Mouse (Mus musculus) kidney, embryonic 16.5 days (tissue): ENCODE data around the gene Cacna1d. TPM values are rescaled to one million over a fixed set of nuclear protein-coding genes. Genes with fewer than 3 reads are reported as not detected.

Source experiments
- ATAC-seq: fragments of 200-750 bp; cut with Nextera tagmentation; 2 replicates; pipeline ENCODE4 v1.8.0; 2017; ENCODE audit warnings: moderate TSS enrichment; ENCODE audit not compliant: low FRiP score, low TSS enrichment
- H3K27ac ChIP-seq: fragments of 300-500 bp; sonication (generic); 2 replicates; pipeline ENCODE4 v1.5.1; 2014; ENCODE audit warnings: low read length
- H3K27me3 ChIP-seq: fragments of 300-500 bp; sonication (generic); 2 replicates; pipeline ENCODE4 v1.6.1; 2014; ENCODE audit warnings: low read length, control low read depth, mixed read lengths; ENCODE audit not compliant: insufficient read depth
- H3K36me3 ChIP-seq: fragments of 300-500 bp; sonication (generic); 2 replicates; pipeline ENCODE4 v1.6.1; 2014; ENCODE audit warnings: low read length, control low read depth, mixed read lengths; ENCODE audit not compliant: insufficient read depth
- H3K4me1 ChIP-seq: fragments of 300-500 bp; sonication (generic); 2 replicates; pipeline ENCODE4 v1.6.1; 2014; ENCODE audit warnings: low read length, control low read depth, mixed read lengths; ENCODE audit not compliant: insufficient read depth
- H3K4me2 ChIP-seq: fragments of 300-500 bp; sonication (generic); replicated peaks from 2 replicates; pipeline ENCODE4 v1.6.1; 2014; ENCODE audit warnings: low read depth, low read length
- H3K4me3 ChIP-seq: fragments of 300-500 bp; sonication (generic); 2 replicates; pipeline ENCODE4 v1.5.1; 2014; ENCODE audit warnings: mild to moderate bottlenecking, low read length
- H3K9ac ChIP-seq: fragments of 300-500 bp; sonication (generic); replicated peaks from 2 replicates; pipeline ENCODE4 v1.6.1; 2014; ENCODE audit warnings: low read length
- H3K9me3 ChIP-seq: fragments of 300-500 bp; sonication (generic); 2 replicates; pipeline ENCODE4 v1.6.1; 2016; ENCODE audit warnings: low read length, control low read depth
- WGBS: fragments of 180-500 bp; shearing (Covaris S2); extraction: QIAGEN DNeasy Blood & Tissue Kit; methylation state at CpG from one replicate; pipeline ENCODE4 v1.1.7; 2014; 5-methylcytosine and 5-hydroxymethylcytosine counted together
- polyA plus RNA-seq: library from polyadenylated mRNA; unstranded; fragments of >200 nt; fragmentation: Nextera tagmentation; extraction: Ambion mirVana; gene quantifications from 2 replicates; pipeline ENCODE4 v1.2.1, GENCODE M21; 2015

Gene Cacna1d
- polyA plus RNA-seq, 1 experiment from 2014 or later = 3.0 TPM

DNA sequence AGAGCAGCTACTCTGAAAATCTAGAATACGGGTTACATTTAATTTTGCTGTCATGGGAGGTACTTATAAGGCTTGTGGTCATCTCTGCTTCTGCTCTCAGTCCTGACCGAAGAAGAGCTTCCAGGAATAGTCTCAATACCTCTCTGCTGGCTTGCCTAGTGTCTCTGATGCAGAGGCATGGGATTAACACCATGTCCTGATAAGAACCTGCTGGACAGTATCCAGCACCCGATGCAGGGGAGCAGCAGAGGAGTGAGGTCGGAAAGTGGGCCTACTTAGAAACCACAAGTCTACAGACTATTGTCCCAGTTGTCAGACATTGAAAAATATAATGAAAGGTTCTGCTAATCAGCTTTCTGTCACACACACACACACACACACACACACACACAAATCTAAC, 81.9 kb downstream of the Cacna1d start:
- Histone ChIP-seq H3K4me2 (no peak overlapping the region), H3K27me3 (no peaks in the 10 kb centered on the region), H3K4me1 (no peaks in the 10 kb centered on the region; the same call in 1 of the 2 replicates), H3K36me3 (no peaks in the 10 kb centered on the region), H3K9me3 (no peaks in the 10 kb centered on the region), H3K27ac (no peak overlapping the region), H3K4me3 (no peak overlapping the region), H3K9ac (no peak overlapping the region)
- no peak for ATAC-seq
- 77% methylated on average over 4 of the region's 4 CpGs for WGBS

DNA sequence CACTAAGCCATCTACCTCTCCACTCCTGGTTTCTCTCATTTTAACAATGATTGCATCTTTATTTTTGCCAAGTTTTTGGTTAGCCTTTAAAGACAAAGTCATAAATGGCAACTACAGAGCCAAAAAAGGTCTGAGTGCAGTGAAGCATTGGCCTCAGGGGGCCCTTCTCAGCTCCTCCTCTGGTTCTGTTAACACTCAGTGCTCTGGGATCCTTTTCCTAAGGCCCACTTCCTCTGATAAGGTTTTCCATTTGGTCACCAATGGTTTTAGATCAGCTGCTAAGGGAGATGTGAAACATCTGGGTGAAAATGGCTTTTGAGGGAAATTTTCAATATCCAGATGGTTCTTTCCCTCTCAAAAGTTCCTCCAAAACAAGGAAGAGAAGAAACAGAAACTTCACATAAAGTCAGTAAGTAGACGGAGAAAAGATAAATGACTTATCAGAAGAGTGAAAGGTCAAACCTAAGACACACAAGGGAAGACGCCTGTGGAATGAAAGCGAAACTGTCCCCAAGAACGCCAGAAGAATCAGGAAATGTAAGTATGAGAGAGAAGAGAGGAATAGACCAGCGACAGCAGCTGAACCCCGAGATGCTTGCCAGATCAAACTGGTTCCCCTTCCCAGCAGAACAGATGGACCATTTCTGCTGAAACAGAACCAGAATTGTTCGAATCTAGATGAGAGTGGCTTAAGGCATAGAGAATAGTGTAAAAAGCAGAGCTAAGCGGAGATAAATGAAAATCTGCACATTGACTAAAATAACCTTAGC, 85.6 kb downstream of the Cacna1d start:
- no peak for ATAC-seq
- Histone ChIP-seq H3K9ac (no peak overlapping the region), H3K9me3 (no peaks in the 10 kb centered on the region), H3K36me3 (no peaks in the 10 kb centered on the region), H3K4me1 (no peaks in the 10 kb centered on the region; the same call in 1 of the 2 replicates), H3K4me2 (0 out of 2 replicates have a peak overlapping the region, but pooled peaks have one; percentile 26), H3K4me3 (no peak overlapping the region), H3K27ac (peak overlapping the region; percentile 57), H3K27me3 (no peaks in the 10 kb centered on the region)
- 52% methylated on average over 8 of the region's 8 CpGs for WGBS

DNA sequence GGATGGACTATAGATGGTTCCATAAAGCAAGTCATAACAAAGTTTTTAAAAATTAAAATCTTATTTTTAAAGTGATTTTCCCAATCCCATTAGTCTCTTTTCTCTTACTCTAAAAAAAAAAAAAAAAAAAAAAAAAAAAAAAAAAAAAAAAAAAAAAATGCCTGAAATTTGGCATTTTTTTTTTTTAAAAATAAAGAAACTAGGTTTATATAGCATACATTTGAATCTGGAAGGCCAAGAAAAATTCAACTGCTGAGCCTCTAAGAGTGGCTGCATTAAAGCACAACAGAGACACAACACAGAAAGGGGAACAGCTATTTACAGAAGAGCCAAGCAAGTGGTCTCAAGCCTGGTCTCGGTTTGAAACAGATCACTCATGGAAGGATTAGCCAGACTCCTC, 112.9 kb downstream of the Cacna1d start:
- H3K9me3 ChIP-seq = no peaks in the 10 kb centered on the region
- no peak overlapping the region for H3K27ac ChIP-seq
- no peak overlapping the region for H3K9ac ChIP-seq
- H3K4me3 ChIP-seq = no peak overlapping the region
- H3K27me3 ChIP-seq = no peaks in the 10 kb centered on the region
- no peak for ATAC-seq
- no peaks in the 10 kb centered on the region for H3K36me3 ChIP-seq
- no peaks in the 10 kb centered on the region for H3K4me1 ChIP-seq
- H3K4me2 ChIP-seq = no peak overlapping the region
- WGBS = 79% methylated on average over 1 of the region's 1 CpGs

DNA sequence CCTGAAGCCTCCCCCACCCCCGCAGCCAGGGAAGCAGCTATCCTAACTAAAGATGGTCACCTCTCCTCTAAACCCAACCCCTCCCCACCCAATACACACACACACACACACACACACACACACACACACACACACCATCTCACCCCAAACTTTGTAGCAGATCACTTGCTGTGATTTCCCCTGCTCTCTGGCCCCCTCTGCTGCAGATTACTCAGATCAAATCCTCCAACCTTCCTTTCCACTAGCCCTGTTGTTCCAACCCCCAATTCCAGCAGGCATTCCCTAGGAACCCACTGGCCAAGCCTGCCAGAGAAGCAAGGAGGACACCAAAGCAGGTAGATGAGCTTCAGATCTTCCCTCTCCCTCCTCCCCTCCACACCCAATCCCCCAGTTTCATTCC, 118.4 kb downstream of the Cacna1d start:
- Histone ChIP-seq H3K9ac (no peak overlapping the region), H3K27me3 (no peaks in the 10 kb centered on the region), H3K4me2 (no peak overlapping the region), H3K36me3 (no peaks in the 10 kb centered on the region), H3K4me3 (no peak overlapping the region), H3K9me3 (no peaks in the 10 kb centered on the region), H3K4me1 (no peaks in the 10 kb centered on the region), H3K27ac (no peak overlapping the region)
- WGBS = 36% methylated on average over 1 of the region's 1 CpGs
- ATAC-seq = no peak

DNA sequence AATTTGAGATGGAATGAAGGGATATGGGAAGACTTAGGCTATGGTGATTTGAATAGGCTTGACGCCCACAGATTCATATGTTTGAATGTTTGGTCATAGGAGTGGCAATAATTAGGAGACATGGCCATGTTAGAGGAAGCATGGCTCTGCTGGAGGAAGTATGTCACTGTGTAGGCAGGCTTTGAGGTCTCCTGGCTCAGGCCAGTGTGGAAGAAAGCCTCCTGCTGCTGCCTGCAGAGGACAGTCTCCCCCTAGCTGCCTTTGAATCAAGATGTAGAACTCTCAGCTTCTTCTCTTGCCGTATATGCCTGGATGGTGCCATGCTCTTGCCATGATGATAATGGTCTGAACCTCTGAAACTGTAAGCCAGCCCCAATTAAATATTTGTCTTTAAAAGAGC, 120.2 kb downstream of the Cacna1d start:
- WGBS = 77% methylated on average over 2 of the region's 2 CpGs
- Histone ChIP-seq H3K4me2 (no peak overlapping the region), H3K9ac (no peak overlapping the region), H3K36me3 (no peaks in the 10 kb centered on the region), H3K9me3 (no peaks in the 10 kb centered on the region), H3K27ac (no peak overlapping the region), H3K4me1 (no peaks in the 10 kb centered on the region), H3K27me3 (no peaks in the 10 kb centered on the region), H3K4me3 (no peak overlapping the region)
- ATAC-seq = no peak

DNA sequence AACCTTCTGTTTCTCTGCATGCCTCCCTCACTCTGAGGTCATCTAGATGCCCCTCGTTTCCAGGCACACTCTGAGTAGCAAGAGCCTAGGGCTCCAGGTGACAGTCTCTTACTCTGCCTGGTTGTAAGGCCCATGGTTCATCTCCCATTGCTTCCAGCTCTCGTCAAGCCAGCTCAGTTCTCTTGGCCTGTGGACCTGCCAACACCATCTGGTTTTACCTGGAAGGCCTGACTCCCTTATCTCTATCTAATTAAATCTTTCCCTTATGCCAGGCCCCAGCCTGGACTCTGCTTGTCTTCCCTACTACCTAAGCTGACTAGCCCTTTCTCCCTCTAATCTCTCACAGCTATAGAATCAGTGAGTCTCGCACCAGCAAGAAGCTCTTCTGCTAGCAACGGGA, 124.2 kb downstream of the Cacna1d start:
- Histone ChIP-seq H3K9me3 (no peaks in the 10 kb centered on the region), H3K27me3 (no peaks in the 10 kb centered on the region), H3K4me2 (no peak overlapping the region), H3K4me3 (no peak overlapping the region), H3K9ac (no peak overlapping the region), H3K27ac (no peak overlapping the region), H3K36me3 (no peaks in the 10 kb centered on the region), H3K4me1 (no peaks in the 10 kb centered on the region)
- 81% methylated on average over 4 of the region's 4 CpGs for WGBS
- ATAC-seq = no peak

DNA sequence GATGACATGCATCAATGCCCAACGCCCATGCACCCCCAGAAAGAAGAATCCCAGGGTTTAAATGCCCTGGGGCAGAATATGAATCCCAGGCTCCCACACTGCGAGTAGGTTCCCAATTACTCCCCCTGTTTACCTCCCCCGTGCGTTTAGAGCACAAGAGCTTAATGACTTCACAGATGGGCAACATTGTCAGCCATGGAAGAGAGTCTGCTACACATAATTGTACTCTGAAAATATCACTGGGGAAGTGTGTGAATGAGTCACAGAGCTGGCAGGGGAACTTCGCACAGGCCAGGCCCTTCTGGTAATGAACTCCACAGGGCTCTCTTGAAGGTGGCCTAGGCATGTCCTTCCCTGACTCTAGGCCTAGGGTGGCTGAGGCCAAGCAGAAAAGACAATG, 125.4 kb downstream of the Cacna1d start:
- Histone ChIP-seq H3K36me3 (no peaks in the 10 kb centered on the region), H3K4me3 (no peak overlapping the region), H3K4me1 (no peaks in the 10 kb centered on the region), H3K9ac (no peak overlapping the region), H3K9me3 (no peaks in the 10 kb centered on the region), H3K4me2 (no peak overlapping the region), H3K27me3 (no peaks in the 10 kb centered on the region), H3K27ac (no peak overlapping the region)
- 58% methylated on average over 5 of the region's 5 CpGs for WGBS
- ATAC-seq = no peak

DNA sequence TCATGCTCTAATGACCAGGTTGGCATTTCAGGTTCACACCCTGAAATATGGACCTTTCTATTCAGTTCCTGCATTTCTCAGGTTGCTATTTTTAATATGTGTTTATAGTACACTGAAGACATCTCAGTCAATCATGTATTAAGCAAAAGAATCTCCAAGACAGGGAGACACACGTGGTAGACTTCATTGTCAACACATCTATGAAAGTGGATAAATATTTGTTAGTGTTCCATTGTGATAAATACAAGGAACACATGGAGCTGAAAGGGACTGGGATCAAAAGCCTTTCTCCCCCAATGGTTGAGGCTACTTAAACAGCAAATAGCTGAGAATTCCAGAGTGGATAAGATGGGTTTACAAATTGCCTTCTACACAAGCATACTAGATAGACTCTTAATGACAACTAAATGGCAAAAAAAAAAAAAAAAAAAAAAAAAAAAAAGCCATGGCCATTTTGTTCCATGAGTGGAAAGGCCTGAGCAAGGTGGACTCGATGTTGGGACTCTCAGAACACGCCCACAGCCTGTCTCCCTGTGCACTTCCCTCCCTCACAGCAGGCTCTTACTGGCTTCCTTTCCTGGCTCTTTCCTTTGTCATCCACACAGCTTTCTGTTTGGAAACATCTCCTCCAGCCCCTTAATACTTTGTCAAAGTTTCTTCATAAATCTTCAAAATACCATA, 127.6 kb downstream of the Cacna1d start:
- H3K9ac ChIP-seq = no peak overlapping the region
- no peak for ATAC-seq
- 0 out of 2 replicates have a peak, but pooled peaks cover 4% of the 10 kb centered on the region for H3K4me1 ChIP-seq
- WGBS = 73% methylated on average over 3 of the region's 3 CpGs
- H3K9me3 ChIP-seq = no peaks in the 10 kb centered on the region
- no peaks in the 10 kb centered on the region for H3K27me3 ChIP-seq
- H3K36me3 ChIP-seq = no peaks in the 10 kb centered on the region
- no peak overlapping the region for H3K4me2 ChIP-seq
- H3K27ac ChIP-seq = no peak overlapping the region
- no peak overlapping the region for H3K4me3 ChIP-seq

DNA sequence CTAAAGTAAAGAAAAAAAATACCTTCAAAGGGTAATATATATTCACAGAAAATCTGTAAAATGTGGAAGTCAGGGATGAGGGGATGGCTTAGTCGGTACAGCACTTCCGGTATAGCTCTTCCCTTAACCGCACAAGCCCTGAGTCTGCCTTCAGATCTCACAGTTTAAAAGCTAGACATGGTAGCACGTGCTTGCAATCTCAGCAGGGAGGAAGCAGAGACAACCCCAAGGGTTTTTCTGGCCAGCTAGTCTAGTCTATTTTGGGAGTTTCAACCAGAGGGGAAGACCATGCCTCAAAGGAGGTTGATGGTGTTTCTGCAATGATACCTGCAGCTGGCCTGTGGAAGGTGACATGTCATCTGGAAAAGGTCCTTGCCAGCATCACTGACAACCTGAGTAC, 128.9 kb downstream of the Cacna1d start:
- no peak overlapping the region for H3K27ac ChIP-seq
- 87% methylated on average over 4 of the region's 4 CpGs for WGBS
- ATAC-seq = no peak
- H3K36me3 ChIP-seq = no peaks in the 10 kb centered on the region
- H3K4me1 ChIP-seq = 0 out of 2 replicates have a peak, but pooled peaks cover 4% of the 10 kb centered on the region
- H3K4me2 ChIP-seq = no peak overlapping the region
- H3K27me3 ChIP-seq = no peaks in the 10 kb centered on the region
- no peak overlapping the region for H3K4me3 ChIP-seq
- H3K9ac ChIP-seq = no peak overlapping the region
- H3K9me3 ChIP-seq = no peaks in the 10 kb centered on the region

DNA sequence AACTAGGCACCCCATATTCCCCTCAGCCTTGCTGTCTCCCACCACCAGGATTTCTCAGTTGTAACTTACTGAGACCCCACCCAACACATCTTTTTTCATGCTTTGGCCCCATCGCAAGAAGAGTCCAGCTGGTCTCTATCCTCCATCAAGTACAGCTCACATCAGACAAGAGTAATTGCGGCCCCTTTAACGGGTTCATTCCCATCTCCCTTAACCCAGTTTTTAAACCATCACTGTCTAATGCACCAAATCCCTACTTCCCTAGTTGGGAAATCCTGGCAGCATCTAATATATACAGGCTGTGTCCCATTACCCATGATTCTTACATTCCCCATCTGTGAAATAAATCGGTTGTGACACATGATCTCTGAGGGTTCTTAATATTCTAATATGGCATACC, 130.8 kb downstream of the Cacna1d start:
- H3K9ac ChIP-seq = no peak overlapping the region
- H3K4me3 ChIP-seq = no peak overlapping the region
- WGBS = 51% methylated on average over 4 of the region's 4 CpGs
- 0 out of 2 replicates have a peak, but pooled peaks cover 4% of the 10 kb centered on the region for H3K4me1 ChIP-seq
- H3K9me3 ChIP-seq = no peaks in the 10 kb centered on the region
- no peaks in the 10 kb centered on the region for H3K27me3 ChIP-seq
- ATAC-seq = 0 out of 2 replicates have a peak, but pooled peaks have one; percentile 31
- H3K27ac ChIP-seq = no peak overlapping the region
- H3K4me2 ChIP-seq = no peak overlapping the region
- no peaks in the 10 kb centered on the region for H3K36me3 ChIP-seq
